Mouse (Mus musculus): ENCODE results near the gene Platr17. TPM values are rescaled to one million over a fixed set of nuclear protein-coding genes. Genes with fewer than 3 reads are reported as not detected.

The Platr17 gene
- polyA plus RNA-seq, 1 experiment from 2014 or later, result 1.1 TPM

DNA sequence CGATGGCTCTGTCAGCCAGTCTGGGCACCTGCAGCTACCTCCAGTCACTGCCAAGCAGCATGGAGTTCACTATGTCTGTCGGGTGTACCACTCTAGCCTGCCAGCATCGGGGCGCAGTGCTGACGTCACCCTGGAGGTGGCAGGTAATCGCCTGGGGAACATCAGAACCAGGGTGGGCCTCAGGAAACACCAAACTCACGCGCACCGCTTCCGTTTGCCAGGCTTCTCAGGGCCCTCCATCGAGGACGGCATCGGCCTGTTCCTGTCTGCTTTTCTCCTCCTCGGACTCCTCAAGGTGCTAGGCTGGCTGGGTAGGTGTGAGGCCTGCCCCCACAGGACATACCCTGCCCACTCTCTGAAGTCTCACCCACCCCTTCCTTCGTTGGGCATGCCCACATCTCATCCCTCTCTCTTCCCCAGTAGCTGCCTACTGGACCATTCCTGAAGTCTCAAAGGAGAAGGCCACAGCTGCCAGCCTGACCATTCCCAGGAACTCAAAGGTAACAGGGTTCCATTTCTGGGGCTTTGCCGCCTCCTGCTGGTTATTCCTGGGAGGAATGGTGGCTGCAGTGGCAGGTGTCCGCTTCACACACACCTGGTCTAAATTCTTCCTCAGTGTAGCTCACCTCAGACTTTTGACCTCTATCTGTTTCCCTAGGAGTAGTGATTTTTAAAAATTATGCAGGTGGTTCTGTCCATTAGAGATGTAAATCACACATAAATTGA is 21.4 kb downstream of the Platr17 start:
- Histone ChIP-seq H3K9me3 (no peaks in the 10 kb centered on the region), H3K4me3 (replicated peaks) (no peak overlapping the region), H3K27ac (no peak overlapping the region), H3K4me2 (no peak overlapping the region), H3K9ac (no peak overlapping the region), H3K4me1 (peaks cover 15% of the 10 kb centered on the region), H3K27me3 (replicated peaks) (no peaks in the 10 kb centered on the region), H3K36me3 (no peaks in the 10 kb centered on the region; the same call in 1 of the 2 replicates)
- WGBS, result 71% methylated on average over 17 of the region's 17 CpGs
- ATAC-seq (ENCODE audit: insufficient read depth, low FRiP score, low read depth), result no peak

DNA sequence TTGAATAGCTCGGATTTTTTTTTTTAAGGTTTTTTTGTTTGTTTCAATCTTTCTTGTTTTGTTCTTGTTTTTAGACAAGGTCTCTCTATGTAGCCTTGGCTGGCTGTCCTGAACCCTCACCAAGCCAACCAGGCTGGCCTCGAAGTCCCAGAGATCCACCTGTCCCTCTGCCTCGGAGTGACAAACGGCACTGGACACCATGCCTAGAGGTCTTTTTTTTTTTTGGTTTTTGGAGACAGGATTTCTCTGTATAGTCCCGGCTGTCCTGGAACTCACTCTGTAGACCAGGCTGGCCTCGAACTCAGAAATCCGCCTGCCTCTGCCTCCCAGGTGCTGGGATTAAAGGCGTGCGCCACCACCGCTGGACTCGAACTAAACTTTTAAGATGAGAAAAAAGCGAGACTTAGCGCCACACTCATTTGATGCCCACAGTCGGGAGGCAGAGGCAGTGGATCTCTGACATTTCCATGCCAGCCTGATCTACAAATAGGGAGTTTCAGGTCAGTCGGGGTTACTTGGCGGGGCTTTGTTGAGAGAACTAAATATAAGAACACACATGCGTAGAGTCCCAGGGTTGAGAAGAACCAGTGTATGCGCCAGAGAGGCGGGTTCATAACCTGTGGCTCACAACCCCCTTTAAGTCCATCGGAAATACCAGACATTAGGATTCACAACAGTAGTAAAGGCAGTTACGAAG is 23.5 kb downstream of the Platr17 start:
- Histone ChIP-seq H3K9ac (peak overlapping the region; percentile 53; the same call in 1 of the 2 replicates), H3K9me3 (no peaks in the 10 kb centered on the region), H3K4me3 (replicated peaks) (peak overlapping the region; percentile 81), H3K4me1 (peaks cover 17% of the 10 kb centered on the region), H3K4me2 (peak overlapping the region; percentile 95), H3K27me3 (replicated peaks) (no peaks in the 10 kb centered on the region), H3K36me3 (no peaks in the 10 kb centered on the region; the same call in 1 of the 2 replicates), H3K27ac (no peak overlapping the region)
- WGBS, result 60% methylated on average over 21 of the region's 21 CpGs
- ATAC-seq (ENCODE audit: insufficient read depth, low FRiP score, low read depth), result no peak

DNA sequence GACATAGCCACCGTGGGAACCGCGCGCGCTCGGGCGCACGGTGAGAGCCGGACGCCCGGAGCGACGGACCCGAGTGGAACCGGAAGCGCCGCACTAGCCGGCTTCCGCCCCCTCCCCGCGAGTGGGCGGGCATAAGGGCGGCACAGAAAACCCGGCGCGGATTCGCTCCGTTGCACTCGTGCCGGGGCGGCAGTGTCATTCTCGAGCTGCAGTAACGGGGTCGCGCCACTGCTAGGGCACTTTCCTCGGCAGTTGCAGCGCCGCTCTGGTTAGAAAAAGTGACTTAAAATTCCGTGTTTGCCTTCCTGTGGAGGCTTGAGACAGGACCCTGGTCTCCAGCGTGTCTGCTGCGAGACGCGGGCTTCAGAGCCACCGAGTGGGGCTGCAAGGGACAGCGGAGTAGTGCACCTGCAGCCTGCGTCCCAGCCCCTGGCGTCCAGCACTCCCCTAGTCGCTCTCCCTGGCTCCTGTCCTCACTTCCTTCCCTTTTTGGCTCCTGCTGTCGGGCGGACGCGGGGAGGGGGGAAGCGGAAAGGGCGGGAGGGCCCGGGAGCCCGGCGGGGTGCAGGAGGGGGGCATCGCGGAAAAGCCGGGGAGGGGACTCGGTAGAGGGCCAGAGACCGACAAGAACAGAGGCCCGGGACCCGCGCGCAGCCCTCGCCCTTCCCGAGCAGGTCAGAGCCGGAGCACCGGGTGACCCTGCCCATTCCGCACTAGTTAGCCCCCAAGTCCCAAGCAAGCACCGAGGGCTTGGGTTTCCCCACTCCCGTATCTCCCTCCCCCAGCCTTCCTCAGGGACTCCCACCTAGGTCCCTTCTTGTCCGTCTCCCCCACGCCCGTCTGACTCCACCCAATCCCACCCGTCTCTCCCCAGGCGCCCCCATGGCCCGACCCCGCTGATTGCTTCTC is 24.7 kb downstream of the Platr17 start, which contains the start of gene Rgl2:
Gene Rgl2, plus strand, starts transcription at position 173 of the 909 bp plus-strand sequence.
- ATAC-seq (ENCODE audit: insufficient read depth, low FRiP score, low read depth), result peak; percentile 83
- no peaks in the 10 kb centered on the region; the same call in 1 of the 2 replicates for H3K36me3 ChIP-seq
- WGBS, result under 1% methylated on average over 75 of the region's 80 CpGs
- H3K4me3 ChIP-seq (replicated peaks), result peak within 1 kb of the TSS; percentile 81
- peak within 1 kb of the TSS; percentile 95 for H3K4me2 ChIP-seq
- peak within 1 kb of the TSS; percentile 98 for H3K27ac ChIP-seq
- H3K27me3 ChIP-seq (replicated peaks), result no peaks in the 10 kb centered on the region
- no peaks in the 10 kb centered on the region for H3K9me3 ChIP-seq
- H3K9ac ChIP-seq, result peak within 1 kb of the TSS; percentile 68
- peaks cover 17% of the 10 kb centered on the region for H3K4me1 ChIP-seq

DNA sequence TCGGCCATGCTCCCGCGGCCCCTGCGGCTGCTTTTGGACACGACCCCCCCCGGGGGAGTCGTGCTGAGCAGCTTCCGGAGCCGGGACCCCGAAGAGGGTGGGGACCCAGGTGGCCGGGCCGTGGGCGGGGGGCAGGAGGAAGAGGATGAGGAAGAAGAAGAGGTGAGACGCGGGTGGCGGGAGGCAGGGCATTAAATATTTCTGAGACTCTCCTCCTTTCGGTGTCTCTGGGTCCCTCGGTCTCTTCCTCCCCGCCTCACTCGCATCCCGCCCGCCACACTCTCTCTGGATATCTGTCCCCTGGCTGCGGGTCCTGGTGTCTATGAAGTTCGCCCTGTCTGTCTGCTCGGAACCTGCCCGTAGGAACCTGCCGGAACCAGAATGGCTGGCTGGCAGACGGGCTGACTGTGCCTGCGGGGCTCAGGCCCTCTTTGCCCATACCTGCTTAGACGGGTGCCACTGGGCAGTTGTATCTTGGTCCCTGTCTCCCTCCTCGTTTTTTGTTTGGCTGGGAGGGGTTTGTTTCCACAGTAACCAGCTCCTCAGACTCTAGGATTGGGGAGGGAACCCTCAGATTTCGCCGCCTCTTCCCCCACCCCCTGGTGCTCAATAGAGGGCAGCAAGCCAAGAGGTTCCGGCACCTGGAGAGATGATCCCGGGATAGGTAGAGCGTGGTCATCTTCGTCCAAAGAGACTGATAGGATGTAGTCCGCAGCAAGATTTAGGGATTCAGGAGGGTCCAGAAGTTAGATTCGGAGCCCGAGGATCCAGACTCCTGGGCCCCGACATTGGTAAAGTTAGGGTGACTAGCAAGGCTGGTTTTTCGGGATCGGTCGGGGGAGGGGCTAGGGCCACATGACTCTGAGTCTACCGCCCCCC is 25.6 kb downstream of the Platr17 start:
- under 1% methylated on average over 40 of the region's 45 CpGs for WGBS

DNA sequence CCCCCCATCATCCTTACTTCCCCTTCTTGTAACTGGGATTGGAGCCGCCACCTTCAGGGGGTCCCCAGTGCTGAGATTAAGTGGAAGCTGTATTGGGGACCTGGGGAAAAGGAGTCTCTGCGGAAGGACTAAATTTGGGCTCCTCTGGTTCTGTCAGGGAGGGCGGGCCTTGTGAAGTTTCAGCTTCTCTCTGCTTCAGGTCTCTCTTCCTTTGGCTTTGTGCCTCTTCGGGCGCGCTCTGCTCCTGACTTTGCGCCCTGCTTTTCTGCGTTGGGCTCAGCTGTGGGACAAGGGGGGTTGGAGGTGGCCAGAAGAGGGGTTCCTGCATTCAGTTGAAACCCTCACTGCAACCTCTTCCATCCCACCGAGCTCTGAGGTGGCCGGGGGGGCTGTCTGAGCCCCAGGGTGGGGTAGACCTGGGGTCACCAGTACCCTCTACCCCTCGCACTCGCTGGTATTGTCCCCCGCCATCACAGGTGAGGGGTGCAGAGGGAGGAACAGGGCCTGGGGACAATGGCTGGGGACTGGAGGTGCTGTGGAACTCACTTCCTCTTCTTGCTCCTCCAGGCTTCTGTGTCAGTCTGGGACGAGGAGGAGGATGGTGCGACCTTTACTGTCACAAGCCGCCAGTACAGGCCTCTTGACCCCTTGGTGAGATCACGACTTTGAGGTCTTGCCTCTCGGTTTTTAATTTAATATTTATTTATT is 26.4 kb downstream of the Platr17 start:
- 41% methylated on average over 18 of the region's 18 CpGs for WGBS
- Histone ChIP-seq H3K4me3 (replicated peaks) (peak overlapping the region; percentile 81), H3K36me3 (0 out of 2 replicates have a peak, but pooled peaks cover 7% of the 10 kb centered on the region), H3K27me3 (replicated peaks) (no peaks in the 10 kb centered on the region), H3K4me2 (peak overlapping the region; percentile 95), H3K9me3 (no peaks in the 10 kb centered on the region), H3K9ac (0 out of 2 replicates have a peak overlapping the region, but pooled peaks have one; percentile 10), H3K27ac (peak overlapping the region; percentile 98), H3K4me1 (peaks cover 17% of the 10 kb centered on the region)
- no peak for ATAC-seq (ENCODE audit: insufficient read depth, low FRiP score, low read depth)

More for the DNA sequence above, 25.6 kb downstream of the Platr17 start:
- Histone ChIP-seq H3K36me3 (peaks cover 4% of the 10 kb centered on the region; the same call in 1 of the 2 replicates), H3K4me3 (replicated peaks) (peak overlapping the region; percentile 81), H3K9ac (peak overlapping the region; percentile 68), H3K4me2 (peak overlapping the region; percentile 95), H3K27ac (peak overlapping the region; percentile 98), H3K9me3 (no peaks in the 10 kb centered on the region), H3K27me3 (replicated peaks) (no peaks in the 10 kb centered on the region), H3K4me1 (peaks cover 17% of the 10 kb centered on the region)
- peak; percentile 28; the same call in 1 of the 2 replicates for ATAC-seq (ENCODE audit: insufficient read depth, low FRiP score, low read depth)

DNA sequence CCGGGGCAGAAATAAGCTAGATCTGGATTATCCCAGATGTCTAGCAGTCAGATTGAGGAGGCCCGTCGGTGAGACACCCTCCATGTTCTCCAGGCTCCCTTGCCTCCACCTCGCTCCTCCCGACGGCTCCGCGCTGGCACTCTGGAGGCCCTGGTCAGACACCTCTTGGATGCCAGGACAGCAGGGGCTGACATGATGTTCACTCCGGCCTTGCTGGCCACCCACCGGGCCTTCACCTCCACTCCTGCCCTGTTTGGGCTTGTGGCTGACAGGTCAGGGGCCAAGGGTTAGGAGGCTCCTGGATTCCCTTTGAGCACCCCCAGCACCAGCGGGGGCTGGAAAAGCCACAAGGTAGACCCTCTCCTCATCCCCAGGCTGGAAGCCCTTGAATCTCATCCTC is 27.0 kb downstream of the Platr17 start:
- Histone ChIP-seq H3K9me3 (no peaks in the 10 kb centered on the region), H3K27ac (no peak overlapping the region), H3K4me2 (no peak overlapping the region), H3K4me3 (replicated peaks) (no peak overlapping the region), H3K9ac (no peak overlapping the region), H3K4me1 (peaks cover 17% of the 10 kb centered on the region), H3K36me3 (peaks cover 8% of the 10 kb centered on the region; the same call in 1 of the 2 replicates), H3K27me3 (replicated peaks) (no peaks in the 10 kb centered on the region)
- no peak for ATAC-seq (ENCODE audit: insufficient read depth, low FRiP score, low read depth)
- WGBS, result 94% methylated on average over 11 of the region's 11 CpGs

DNA sequence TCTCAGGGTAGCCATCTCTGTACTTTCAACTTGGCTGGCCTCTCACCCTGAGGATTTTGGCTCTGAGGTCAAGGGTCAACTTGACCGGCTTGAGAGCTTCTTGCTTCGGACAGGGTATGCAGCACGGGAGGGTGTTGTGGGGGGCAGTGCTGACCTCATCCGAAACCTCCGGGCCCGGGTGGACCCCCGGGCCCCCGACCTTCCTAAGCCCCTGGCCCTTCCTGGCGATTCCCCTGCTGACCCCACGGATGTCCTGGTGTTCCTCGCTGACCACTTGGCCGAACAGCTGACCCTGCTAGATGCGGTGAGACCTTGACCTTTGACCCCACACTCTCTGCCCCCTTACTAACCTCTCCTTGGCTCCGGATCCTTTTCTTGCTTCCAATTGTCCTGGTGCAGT is 27.5 kb downstream of the Platr17 start:
- ATAC-seq (ENCODE audit: insufficient read depth, low FRiP score, low read depth), result no peak
- Histone ChIP-seq H3K36me3 (peaks cover 13% of the 10 kb centered on the region), H3K9ac (no peak overlapping the region)

DNA sequence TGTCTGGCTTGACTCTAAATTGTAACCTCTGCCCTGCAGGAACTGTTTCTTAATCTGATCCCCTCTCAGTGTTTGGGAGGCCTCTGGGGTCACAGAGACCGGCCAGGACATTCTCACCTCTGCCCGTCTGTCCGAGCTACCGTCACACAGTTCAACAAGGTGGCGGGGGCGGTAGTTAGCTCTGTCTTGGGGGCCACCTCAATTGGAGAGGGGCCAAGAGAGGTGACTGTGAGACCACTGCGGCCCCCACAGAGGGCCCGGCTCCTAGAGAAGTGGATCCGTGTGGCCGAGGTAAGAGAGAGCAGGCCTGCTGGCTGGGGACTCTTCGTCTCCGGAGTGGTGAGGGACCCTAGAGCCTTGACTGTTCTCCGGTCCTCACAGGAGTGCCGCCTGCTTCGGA is 28.0 kb downstream of the Platr17 start:
- WGBS, result 91% methylated on average over 15 of the region's 15 CpGs
- H3K4me3 ChIP-seq (replicated peaks), result no peak overlapping the region
- no peak overlapping the region for H3K9ac ChIP-seq
- peaks cover 15% of the 10 kb centered on the region for H3K36me3 ChIP-seq
- H3K4me2 ChIP-seq, result no peak overlapping the region
- no peaks in the 10 kb centered on the region for H3K27me3 ChIP-seq (replicated peaks)
- no peaks in the 10 kb centered on the region for H3K9me3 ChIP-seq
- no peak overlapping the region for H3K27ac ChIP-seq
- no peak for ATAC-seq (ENCODE audit: insufficient read depth, low FRiP score, low read depth)
- peaks cover 17% of the 10 kb centered on the region for H3K4me1 ChIP-seq

More for the DNA sequence above, 27.5 kb downstream of the Platr17 start:
- Histone ChIP-seq H3K27me3 (replicated peaks) (no peaks in the 10 kb centered on the region), H3K4me3 (replicated peaks) (no peak overlapping the region), H3K4me2 (no peak overlapping the region), H3K4me1 (peaks cover 17% of the 10 kb centered on the region), H3K9me3 (no peaks in the 10 kb centered on the region), H3K27ac (no peak overlapping the region)
- WGBS, result 91% methylated on average over 14 of the region's 14 CpGs

DNA sequence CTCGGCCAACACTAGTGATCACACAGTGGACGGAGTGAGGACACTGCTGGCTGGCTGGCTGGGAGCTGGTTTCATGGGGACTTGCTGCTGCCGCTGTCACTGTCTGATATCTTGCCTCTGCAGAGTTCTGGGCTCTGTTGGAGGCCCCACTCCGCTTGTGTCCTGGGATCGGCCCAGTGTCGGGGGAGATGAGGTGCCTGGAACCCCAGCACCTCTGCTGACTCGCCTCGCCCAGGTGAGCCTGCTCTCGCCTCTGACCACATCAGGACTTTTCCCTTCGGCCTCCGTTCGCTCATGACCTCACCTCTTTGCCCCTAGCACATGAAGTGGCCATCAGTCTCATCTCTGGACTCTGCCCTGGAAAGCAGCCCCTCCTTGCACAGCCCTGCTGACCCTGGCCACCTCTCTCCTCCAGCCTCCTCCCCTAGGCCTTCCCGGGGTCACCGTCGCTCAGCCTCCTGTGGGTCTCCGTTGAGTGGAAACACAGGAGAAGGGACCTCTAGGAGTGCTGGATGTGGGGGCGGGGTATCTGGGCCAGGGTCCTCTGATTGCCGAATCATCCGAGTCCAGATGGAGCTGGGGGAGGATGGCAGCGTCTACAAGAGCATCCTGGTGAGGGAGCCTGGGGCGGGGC is 30.6 kb downstream of the Platr17 start:
- H3K27ac ChIP-seq, result no peak overlapping the region
- ATAC-seq (ENCODE audit: insufficient read depth, low FRiP score, low read depth), result no peak
- H3K27me3 ChIP-seq (replicated peaks), result no peaks in the 10 kb centered on the region
- no peak overlapping the region for H3K4me3 ChIP-seq (replicated peaks)
- no peak overlapping the region for H3K9ac ChIP-seq
- no peaks in the 10 kb centered on the region for H3K9me3 ChIP-seq
- H3K4me1 ChIP-seq, result peaks cover 20% of the 10 kb centered on the region
- peaks cover 20% of the 10 kb centered on the region for H3K36me3 ChIP-seq
- H3K4me2 ChIP-seq, result no peak overlapping the region
- 80% methylated on average over 21 of the region's 21 CpGs for WGBS

DNA sequence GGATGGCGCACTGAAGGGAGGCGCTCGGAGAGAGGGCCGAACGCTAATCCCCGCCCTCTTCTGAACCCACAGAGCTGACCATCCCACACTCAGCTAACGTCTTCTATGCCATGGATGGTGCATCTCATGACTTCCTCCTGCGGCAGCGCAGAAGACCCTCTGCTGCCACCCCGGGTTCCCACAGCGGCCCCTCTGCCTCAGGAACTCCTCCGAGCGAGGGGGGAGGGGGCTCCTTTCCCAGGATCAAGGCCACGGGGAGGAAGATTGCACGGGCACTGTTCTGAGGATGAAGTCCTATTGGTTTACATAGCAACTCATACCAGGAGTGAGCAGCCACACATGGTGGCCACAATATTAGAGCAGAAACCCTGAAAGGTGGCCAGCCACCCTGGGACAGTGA is 32.1 kb downstream of the Platr17 start:
- no peak for ATAC-seq (ENCODE audit: insufficient read depth, low FRiP score, low read depth)
- Histone ChIP-seq H3K4me2 (no peak overlapping the region), H3K27ac (no peak overlapping the region), H3K9ac (no peak overlapping the region), H3K4me1 (peaks cover 23% of the 10 kb centered on the region), H3K36me3 (peaks cover 20% of the 10 kb centered on the region), H3K9me3 (no peaks in the 10 kb centered on the region), H3K4me3 (replicated peaks) (no peak overlapping the region), H3K27me3 (replicated peaks) (no peaks in the 10 kb centered on the region)
- WGBS, result 79% methylated on average over 15 of the region's 15 CpGs
